Mouse (Mus musculus): ENCODE data around the gene Catip.

GRCm38 (mm10) chr1:74385531-74385930 lies 23.6 kb downstream of the Catip start:
- no peak for TF ChIP-seq GATA1 (IDR thresholded peaks at IDR 0.05; ENCODE audit: borderline replicate concordance, low read length)
- no peak for TF ChIP-seq FLI1 (IDR thresholded peaks at IDR 0.05; ENCODE audit: low read length)
